Mouse (Mus musculus) megakaryocyte, embryonic 14.5 days (primary cell): ENCODE data around the gene Clic5.

Source experiments
- FLI1 ChIP-seq: IDR thresholded peaks from 2 replicates; pipeline ENCODE4 v1.6.1; 2012; ENCODE audit warnings: low read length, inconsistent platforms, mixed read lengths
- GATA1 ChIP-seq: IDR thresholded peaks from 3 replicates; pipeline ENCODE4 v1.6.1; 2012; ENCODE audit warnings: mixed read lengths, low read length, inconsistent platforms, borderline replicate concordance

GRCm38 (mm10) chr17:44204787-44205186, 16.4 kb downstream of the Clic5 start:
- TF ChIP-seq GATA1 (no peak), FLI1 (no peak)
